Mouse (Mus musculus): ENCODE results near the gene Abcb8. TPM values are rescaled to one million over a fixed set of nuclear protein-coding genes. Genes with fewer than 3 reads are reported as not detected.

The Abcb8 gene
- total RNA-seq, 1 experiment from 2014 or later = 83.6 TPM

DNA sequence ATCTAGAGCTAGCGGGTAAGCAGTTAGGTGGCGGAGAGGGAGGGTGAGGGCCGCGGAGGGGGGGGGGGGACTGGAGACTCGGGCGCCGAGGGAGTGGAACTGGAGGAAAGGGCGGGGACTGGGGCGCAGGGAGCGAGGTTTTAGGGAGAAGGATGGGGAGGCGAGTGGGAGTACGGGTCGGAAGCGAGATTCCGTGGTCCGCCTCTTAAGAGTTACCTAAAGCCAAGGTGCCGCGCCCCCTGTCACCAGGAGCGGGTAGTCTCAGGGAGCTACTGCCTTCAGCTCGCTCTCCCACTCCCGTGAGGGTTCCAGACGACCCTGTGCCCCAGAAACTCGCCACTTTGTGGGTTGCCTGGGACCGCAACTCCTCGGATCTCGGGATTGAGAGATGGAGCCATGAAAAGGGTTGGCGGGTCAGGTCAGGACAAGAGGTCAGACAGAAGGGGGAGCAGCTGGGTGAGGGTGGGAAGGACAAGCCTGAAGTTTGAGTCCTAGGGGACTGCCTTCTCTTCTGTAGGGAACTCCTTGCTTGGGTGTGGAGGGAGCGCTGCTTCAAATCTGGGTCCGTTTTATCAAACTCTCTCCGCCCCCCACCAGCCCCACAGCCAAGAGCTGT is 32.1 kb downstream of the Abcb8 start:
- DNase-seq = peak; percentile 57

GRCm38 (mm10) chr5:24426037-24426432 is 32.6 kb downstream of the Abcb8 start:
- DNase-seq = no peak

- DNase-seq = no peak
Measured at GRCm38 (mm10) chr5:24426556-24427284, 33.3 kb downstream of the Abcb8 start.

- DNase-seq = no peak
Measured at GRCm38 (mm10) chr5:24427285-24427633, 33.8 kb downstream of the Abcb8 start.

GRCm38 (mm10) chr5:24427981-24428402 is 34.5 kb downstream of the Abcb8 start:
- no peak for DNase-seq

GRCm38 (mm10) chr5:24428596-24428995 is 35.1 kb downstream of the Abcb8 start:
- DNase-seq = peak; percentile 59

DNA sequence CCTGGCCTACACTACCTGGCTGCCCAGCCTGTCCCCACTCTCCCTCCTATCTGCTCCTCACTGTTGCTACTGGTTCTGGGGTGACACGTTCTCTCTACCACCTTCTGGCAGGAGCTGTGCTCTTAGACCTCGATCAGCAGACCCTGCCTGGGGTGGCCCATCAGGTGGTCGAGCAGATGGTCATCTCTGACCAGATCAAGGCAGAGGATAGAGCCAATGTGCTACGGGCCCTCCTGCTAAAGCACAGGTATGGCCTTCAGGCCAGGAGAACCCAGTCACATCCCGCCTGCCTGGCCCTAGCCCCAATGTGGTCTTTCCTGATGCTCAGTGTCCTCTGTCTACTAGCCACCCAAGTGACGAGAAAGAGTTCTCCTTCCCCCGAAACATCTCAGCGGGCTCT is 40.5 kb downstream of the Abcb8 start:
- no peak for DNase-seq

- DNase-seq = no peak
Measured at GRCm38 (mm10) chr5:24441187-24441586, 47.7 kb downstream of the Abcb8 start.

GRCm38 (mm10) chr5:24442029-24442428 is 48.6 kb downstream of the Abcb8 start:
- DNase-seq = no peak

DNA sequence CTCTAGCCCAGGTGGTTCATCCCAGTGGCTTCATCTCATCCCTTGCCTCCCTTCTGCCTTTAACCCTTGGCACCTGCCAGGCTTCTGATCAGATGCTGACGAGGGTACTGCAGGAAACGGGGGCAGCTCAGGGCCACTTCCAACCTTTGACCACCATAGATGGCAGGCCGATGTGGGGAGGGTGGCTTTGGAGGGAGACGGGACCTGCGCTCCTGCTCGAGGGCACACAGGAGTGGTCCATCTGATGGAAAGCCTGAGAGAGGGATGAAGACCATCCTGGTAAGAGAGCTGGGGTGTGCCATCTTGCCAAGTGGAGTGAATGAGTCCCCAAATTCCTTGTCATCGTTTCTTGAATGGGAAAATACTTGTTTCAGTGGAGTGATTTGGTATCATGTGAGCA is 49.7 kb downstream of the Abcb8 start:
- no peak for DNase-seq

DNA sequence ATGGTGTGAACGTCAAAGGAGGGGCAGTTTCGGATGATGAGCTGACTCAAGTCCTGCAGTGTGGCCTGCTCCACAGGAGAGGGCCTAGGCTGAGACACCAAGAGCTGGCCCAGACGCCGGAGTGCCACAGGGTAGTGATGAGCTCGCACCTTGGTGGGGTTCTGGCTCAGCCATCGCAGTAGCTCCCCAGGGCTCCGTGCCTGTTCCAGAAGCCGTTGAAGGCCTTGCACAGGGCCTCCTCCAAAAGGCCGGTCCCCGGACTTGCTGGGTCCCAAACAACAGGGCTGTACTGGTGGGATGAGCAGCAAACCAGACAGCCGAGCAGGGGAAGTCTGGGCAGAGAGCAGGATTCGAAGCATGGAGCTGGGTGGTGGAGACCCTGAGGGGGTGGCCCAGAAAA is 50.5 kb downstream of the Abcb8 start:
- no peak for DNase-seq

DNA sequence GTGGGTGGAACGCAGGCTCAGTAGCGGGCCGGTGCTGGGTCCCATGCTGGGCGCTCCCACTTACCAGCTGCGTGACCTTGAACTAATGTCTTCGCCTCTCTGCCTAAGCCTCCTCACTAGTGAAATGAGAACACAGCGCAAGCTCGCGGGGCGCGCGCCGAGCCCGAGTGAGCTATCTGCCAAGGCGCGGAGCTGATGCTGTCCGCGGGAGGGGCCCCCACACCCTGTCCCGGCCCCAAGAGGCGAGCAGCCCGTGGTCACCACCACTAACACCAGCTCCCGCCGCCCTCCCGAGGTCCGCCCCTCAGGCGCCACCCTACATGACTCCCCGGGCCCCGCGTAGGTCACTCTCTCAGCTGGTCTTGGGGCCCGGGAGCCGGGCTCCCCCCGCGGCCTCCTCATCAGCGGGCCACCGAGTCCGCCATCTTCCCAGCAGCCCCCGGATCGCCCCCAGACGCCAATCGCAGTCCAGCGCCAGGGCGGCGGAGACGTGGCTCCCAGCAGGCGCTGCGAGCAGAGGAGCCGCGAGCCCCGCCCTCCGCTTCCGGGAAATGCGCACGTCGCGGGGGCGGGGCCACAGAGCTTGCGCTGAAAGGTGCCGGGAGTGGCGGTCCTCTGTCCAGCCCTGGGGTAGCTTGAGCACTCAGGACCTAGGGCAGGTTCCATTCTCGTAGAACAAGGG is 51.4 kb downstream of the Abcb8 start, which contains the start of gene Fastk:
Fastk (minus strand) TSS at position 542 of the 682 bp plus-strand sequence.
- DNase-seq = peak; percentile 95

DNA sequence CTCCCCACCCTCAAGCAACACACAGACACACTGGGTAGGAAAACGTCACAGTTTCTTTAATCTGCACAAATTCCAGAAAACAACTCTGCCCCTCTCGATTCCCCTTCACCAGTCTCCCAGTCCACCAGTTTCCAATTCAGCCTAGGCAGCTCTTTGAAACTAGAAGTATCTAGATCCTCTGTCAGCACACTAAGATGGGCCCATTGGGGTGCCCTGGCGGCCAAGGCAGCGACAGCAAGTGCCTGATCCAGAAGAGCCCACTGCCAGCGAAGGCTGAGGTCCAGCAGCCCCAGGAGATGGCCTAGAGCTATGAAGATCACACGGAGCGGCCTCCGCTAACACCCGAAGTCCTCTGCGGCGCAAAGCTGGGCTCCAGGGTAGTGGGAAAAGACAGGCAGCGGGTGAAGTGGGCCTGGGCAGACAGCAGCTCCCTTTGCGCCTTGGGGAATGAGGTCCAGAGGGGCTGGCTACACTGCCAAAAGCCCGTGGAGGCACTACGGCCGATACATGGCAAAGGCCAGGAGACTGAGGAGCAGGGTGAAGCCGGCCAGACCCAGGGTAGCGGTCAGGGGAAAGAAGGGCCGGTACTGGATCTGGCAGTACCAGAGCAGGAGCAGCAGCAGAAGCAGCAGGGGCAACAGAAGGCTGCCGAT is 52.1 kb downstream of the Abcb8 start:
- DNase-seq = no peak

- DNase-seq = no peak
Measured at GRCm38 (mm10) chr5:24446630-24447029, 53.2 kb downstream of the Abcb8 start.

- DNase-seq = peak; percentile 78
Measured at GRCm38 (mm10) chr5:24447624-24448298, 54.3 kb downstream of the Abcb8 start, which contains the start of gene Tmub1. TSS of gene Tmub1 (minus strand) at chr5:24447854.

DNA sequence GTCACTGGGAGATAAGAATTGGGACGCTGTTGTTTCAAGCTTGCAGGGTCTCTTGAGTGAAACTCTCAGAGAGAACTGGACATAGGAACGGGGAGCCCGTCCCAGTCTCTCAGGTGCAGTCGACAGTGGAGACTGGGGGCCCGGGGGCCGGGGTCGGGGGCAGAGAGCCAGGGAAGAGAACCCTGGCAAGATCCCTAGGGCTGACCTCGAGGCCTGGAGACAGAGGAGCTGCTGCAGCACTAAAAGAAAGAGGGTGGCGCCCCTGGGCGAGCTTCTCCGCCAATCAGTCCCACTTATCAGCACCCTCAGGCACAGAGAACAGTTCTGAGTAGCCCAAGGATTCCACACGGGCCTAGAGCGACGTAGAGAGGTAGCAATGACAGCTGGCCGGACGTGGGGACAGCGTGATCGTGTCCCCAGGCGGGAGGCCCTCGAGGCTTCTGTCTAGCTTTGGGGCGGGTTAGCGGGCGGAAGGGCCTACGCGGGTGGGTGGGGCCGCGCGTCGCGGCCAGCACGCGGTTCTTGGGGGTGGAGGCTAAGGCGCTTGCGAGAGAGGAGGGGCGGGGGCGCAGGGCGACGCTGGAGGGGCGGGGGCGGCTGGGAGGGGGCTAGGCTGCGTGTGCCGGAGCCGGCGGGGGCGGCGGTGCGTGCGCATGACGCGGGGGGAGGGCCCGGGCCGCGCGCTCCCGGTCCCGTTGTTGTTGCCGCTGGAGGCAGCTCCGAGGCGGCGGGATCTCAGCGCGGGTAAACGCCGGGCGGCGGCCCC is 58.0 kb downstream of the Abcb8 start:
- peak; percentile 91 for DNase-seq

DNA sequence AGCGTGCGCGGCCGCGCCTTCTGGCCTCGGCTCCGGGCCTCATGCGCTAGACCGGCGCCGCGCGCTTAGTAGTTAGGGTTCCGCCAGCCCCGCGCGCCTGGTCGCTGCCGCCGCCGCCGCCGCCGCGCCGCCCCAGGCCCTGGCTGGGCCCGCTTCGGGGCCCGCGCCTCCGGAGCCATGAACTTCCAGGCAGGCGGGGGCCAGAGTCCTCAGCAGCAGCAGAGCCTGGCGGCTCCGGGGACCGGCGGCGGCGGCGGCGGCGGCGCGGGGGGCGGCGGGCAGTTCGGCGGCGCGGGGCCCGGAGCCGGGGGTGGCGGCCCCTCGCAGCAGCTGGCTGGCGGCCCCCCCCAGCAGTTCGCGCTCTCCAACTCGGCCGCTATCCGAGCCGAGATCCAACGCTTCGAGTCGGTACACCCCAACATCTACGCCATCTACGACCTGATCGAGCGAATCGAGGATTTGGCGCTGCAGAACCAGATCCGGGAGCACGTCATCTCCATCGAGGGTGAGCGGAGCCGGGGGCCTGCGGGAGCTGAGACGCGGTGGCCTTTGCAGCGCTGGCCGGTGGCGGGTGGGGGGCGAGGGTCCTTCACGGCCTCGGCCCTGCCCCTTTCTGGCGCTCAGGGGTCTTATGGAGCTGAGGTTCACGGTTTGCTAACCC is 58.7 kb downstream of the Abcb8 start, which contains the start of gene Agap3:
Agap3 (plus strand) TSS at position 148 of the 661 bp plus-strand sequence.
- DNase-seq = peak; percentile 43

DNA sequence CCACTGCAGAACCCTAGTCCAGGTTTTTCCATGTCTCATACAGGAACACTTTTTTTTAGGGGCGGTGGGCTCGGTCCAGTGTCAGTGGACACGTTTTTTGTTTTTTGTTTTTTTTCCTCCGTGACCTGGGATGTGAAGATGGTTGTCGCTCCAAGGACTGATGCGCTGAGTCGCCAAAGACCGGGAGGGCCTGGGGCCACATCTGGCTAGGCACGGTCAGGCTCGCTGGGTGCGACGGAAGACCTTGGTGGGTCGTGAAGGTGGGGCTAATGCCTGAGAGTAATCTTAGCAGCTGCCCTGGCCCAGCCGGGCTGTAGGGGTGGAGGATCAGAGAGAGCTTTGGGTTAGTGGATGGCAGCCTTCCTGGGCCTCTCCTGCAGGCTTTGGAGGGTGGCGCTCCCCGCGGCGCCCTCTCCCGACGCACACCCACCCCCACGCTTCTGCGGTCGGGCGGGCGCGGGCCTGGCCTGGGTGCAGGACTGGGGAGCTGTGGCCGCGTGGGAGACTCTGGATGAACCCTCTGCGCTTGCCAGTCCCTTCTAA is 59.3 kb downstream of the Abcb8 start:
- peak; percentile 43 for DNase-seq

DNA sequence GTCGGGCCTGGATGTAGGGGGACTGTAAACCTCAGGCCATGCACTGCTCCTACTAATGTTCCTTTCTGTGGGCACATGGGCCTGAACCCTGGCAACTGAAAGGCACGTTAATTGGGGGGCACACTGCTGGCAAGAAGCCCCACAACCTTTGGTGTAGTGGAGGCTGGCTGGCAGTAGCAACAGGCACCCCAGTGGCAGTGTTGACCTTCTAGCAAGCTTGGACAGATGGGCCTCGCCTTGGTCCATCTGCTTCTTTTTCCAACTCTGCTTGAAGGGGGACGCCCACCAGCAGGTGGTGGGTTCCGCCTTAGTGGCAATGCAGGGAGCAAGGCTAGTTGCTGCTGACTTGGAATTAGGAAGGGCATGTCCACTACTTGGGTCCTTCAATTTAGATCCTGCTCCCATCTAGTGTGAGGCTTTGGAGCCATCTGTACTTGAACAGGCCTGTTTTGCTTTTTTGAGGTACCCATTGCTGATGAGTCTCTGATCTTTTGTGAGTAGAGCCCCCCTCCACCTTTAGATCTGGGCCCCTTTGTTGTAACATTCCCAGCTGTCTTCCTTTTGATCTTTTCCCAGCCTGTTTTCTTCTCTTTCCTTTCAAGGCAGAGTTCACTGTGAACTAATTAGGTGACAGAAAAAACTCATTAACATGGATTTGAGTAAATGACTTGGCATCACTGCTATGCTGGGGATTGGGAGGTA is 60.0 kb downstream of the Abcb8 start:
- no peak for DNase-seq

- no peak for DNase-seq
Measured at GRCm38 (mm10) chr5:24453985-24454303, 60.5 kb downstream of the Abcb8 start.
